Mouse (Mus musculus): Measurements from ENCODE around the gene Il5. TPM values are rescaled to one million over a fixed set of nuclear protein-coding genes. Genes with fewer than 3 reads are reported as not detected.

The Il5 gene
- total and polyA plus RNA-seq, 3 experiments: 0.11 TPM; not detected in 2

GRCm38 (mm10) chr11:53759545-53760406 lies 39.2 kb downstream of the Il5 start:
- DNase-seq (ENCODE audit: low spot score) (no peak), ATAC-seq (ENCODE audit: extremely low read depth, insufficient number of reproducible peaks, low FRiP score, poor library complexity, severe bottlenecking) (no peak)
- H3K27me3 ChIP-seq (ENCODE audit: insufficient read depth, low read length): peaks cover 44% of the 10 kb centered on the region
- TF ChIP-seq GATA1 (IDR thresholded peaks at IDR 0.05; ENCODE audit: borderline replicate concordance, low read length): no peak
- TF ChIP-seq POLR2AphosphoS5 (IDR thresholded peaks at IDR 0.05; ENCODE audit: insufficient replicate concordance, low read depth, low read length): no peak
- TF ChIP-seq CTCF (IDR thresholded peaks at IDR 0.05; ENCODE audit: low read depth, low read length): no peak
- no peak for TF ChIP-seq TAL1 (conservative IDR thresholded peaks at IDR 0.05; ENCODE audit: low read depth, low read length)
- no peak for TF ChIP-seq GATA2 (IDR thresholded peaks at IDR 0.05; ENCODE audit: borderline replicate concordance, low read depth, low read length)
- peaks cover 28% of the 10 kb centered on the region for H3K4me1 ChIP-seq (ENCODE audit: insufficient read depth, low read depth, low read length)
- no peak overlapping the region for H3K4me3 ChIP-seq (ENCODE audit: low read depth, low read length)
- no peaks in the 10 kb centered on the region for H3K36me3 ChIP-seq (replicated peaks)
- no peaks in the 10 kb centered on the region for H3K9me3 ChIP-seq (replicated peaks)

DNA sequence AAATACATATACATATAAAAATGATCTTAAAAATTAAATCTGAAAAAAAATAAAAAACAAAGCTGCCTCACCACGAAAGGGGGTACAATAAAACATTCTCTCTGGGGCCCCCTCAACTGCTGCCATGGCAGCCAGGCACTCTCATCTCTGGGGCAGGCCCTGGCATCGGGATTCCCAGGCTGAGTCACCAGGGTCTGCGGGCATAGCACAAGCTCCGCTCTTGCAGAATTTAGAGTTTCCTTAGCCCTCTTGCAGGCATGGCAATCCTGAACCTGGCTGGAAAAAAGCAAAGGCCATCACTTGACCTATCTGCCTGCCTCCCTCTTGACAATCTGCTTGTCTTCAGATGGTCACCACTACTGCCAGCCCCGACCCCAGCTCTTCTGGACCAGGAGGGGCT lies 40.7 kb downstream of the Il5 start:
- no peaks in the 10 kb centered on the region for H3K36me3 ChIP-seq (replicated peaks)
- H3K4me3 ChIP-seq (ENCODE audit: low read depth, low read length): no peak overlapping the region
- H3K27me3 ChIP-seq (ENCODE audit: insufficient read depth, low read length): peaks cover 44% of the 10 kb centered on the region
- no peaks in the 10 kb centered on the region for H3K9me3 ChIP-seq (replicated peaks)
- ATAC-seq (ENCODE audit: extremely low read depth, insufficient number of reproducible peaks, low FRiP score, poor library complexity, severe bottlenecking): no peak
- peaks cover 33% of the 10 kb centered on the region for H3K4me1 ChIP-seq (ENCODE audit: insufficient read depth, low read depth, low read length)
- DNase-seq (ENCODE audit: low spot score): no peak
- TF ChIP-seq CTCF (IDR thresholded peaks at IDR 0.05; ENCODE audit: low read depth, low read length) (no peak), TAL1 (conservative IDR thresholded peaks at IDR 0.05; ENCODE audit: low read depth, low read length) (no peak), GATA1 (IDR thresholded peaks at IDR 0.05; ENCODE audit: borderline replicate concordance, low read length) (no peak), GATA2 (IDR thresholded peaks at IDR 0.05; ENCODE audit: borderline replicate concordance, low read depth, low read length) (no peak), POLR2AphosphoS5 (IDR thresholded peaks at IDR 0.05; ENCODE audit: insufficient replicate concordance, low read depth, low read length) (no peak)

DNA sequence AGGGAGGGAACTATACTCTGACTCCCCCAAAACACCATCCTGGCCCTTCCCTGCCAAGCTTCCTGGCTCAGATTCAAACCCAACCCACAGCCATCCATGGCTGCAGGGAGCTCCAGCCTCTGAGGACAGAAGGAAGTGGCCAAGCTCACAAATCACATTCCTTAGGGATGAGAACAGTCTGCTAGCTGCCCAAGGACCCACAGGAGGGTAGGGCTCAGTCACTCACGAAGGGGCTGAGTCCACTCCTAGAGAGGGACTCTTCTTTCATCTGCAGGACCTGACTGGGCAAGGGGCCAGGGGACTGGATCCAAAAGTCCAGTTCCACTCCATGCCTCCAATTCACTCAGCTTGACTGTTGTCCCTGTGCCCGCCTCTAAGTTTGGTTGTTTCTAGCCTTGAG lies 41.2 kb downstream of the Il5 start:
- H3K27me3 ChIP-seq (ENCODE audit: insufficient read depth, low read length): peaks cover 44% of the 10 kb centered on the region
- ATAC-seq (ENCODE audit: extremely low read depth, insufficient number of reproducible peaks, low FRiP score, poor library complexity, severe bottlenecking) (no peak), DNase-seq (ENCODE audit: low spot score) (no peak)
- no peak for TF ChIP-seq CTCF (IDR thresholded peaks at IDR 0.05; ENCODE audit: low read depth, low read length)
- TF ChIP-seq GATA2 (IDR thresholded peaks at IDR 0.05; ENCODE audit: borderline replicate concordance, low read depth, low read length): no peak
- no peak for TF ChIP-seq TAL1 (conservative IDR thresholded peaks at IDR 0.05; ENCODE audit: low read depth, low read length)
- no peak for TF ChIP-seq GATA1 (IDR thresholded peaks at IDR 0.05; ENCODE audit: borderline replicate concordance, low read length)
- TF ChIP-seq POLR2AphosphoS5 (IDR thresholded peaks at IDR 0.05; ENCODE audit: insufficient replicate concordance, low read depth, low read length): no peak
- H3K4me1 ChIP-seq (ENCODE audit: insufficient read depth, low read depth, low read length): peaks cover 33% of the 10 kb centered on the region
- H3K9me3 ChIP-seq (replicated peaks): no peaks in the 10 kb centered on the region
- no peaks in the 10 kb centered on the region for H3K36me3 ChIP-seq (replicated peaks)
- no peak overlapping the region for H3K4me3 ChIP-seq (ENCODE audit: low read depth, low read length)

GRCm38 (mm10) chr11:53762426-53762825 lies 41.8 kb downstream of the Il5 start:
- no peaks in the 10 kb centered on the region for H3K36me3 ChIP-seq (replicated peaks)
- DNase-seq (ENCODE audit: low spot score) (no peak), ATAC-seq (ENCODE audit: extremely low read depth, insufficient number of reproducible peaks, low FRiP score, poor library complexity, severe bottlenecking) (no peak)
- no peaks in the 10 kb centered on the region for H3K9me3 ChIP-seq (replicated peaks)
- H3K4me3 ChIP-seq (ENCODE audit: low read depth, low read length): no peak overlapping the region; the same call in 1 of the 2 replicates
- peaks cover 47% of the 10 kb centered on the region for H3K27me3 ChIP-seq (ENCODE audit: insufficient read depth, low read length)
- peaks cover 33% of the 10 kb centered on the region for H3K4me1 ChIP-seq (ENCODE audit: insufficient read depth, low read depth, low read length)
- TF ChIP-seq POLR2AphosphoS5 (IDR thresholded peaks at IDR 0.05; ENCODE audit: insufficient replicate concordance, low read depth, low read length) (no peak), CTCF (IDR thresholded peaks at IDR 0.05; ENCODE audit: low read depth, low read length) (no peak), GATA2 (IDR thresholded peaks at IDR 0.05; ENCODE audit: borderline replicate concordance, low read depth, low read length) (no peak), TAL1 (conservative IDR thresholded peaks at IDR 0.05; ENCODE audit: low read depth, low read length) (no peak), GATA1 (IDR thresholded peaks at IDR 0.05; ENCODE audit: borderline replicate concordance, low read length) (no peak)

GRCm38 (mm10) chr11:53762827-53763495 lies 42.4 kb downstream of the Il5 start:
- peaks cover 48% of the 10 kb centered on the region for H3K27me3 ChIP-seq (ENCODE audit: insufficient read depth, low read length)
- TF ChIP-seq CTCF (IDR thresholded peaks at IDR 0.05; ENCODE audit: low read depth, low read length): no peak
- no peak for TF ChIP-seq GATA2 (IDR thresholded peaks at IDR 0.05; ENCODE audit: borderline replicate concordance, low read depth, low read length)
- no peak for TF ChIP-seq GATA1 (IDR thresholded peaks at IDR 0.05; ENCODE audit: borderline replicate concordance, low read length)
- no peak for TF ChIP-seq POLR2AphosphoS5 (IDR thresholded peaks at IDR 0.05; ENCODE audit: insufficient replicate concordance, low read depth, low read length)
- no peak for TF ChIP-seq TAL1 (conservative IDR thresholded peaks at IDR 0.05; ENCODE audit: low read depth, low read length)
- H3K36me3 ChIP-seq (replicated peaks): no peaks in the 10 kb centered on the region
- peak overlapping the region; percentile 73 for H3K4me3 ChIP-seq (ENCODE audit: low read depth, low read length)
- peak; percentile 22 for DNase-seq (ENCODE audit: low spot score)
- peaks cover 33% of the 10 kb centered on the region for H3K4me1 ChIP-seq (ENCODE audit: insufficient read depth, low read depth, low read length)
- no peak for ATAC-seq (ENCODE audit: extremely low read depth, insufficient number of reproducible peaks, low FRiP score, poor library complexity, severe bottlenecking)
- H3K9me3 ChIP-seq (replicated peaks): no peaks in the 10 kb centered on the region
